14 mouse cellular contexts compared by ENCODE assay signal in the genomic region with DNA sequence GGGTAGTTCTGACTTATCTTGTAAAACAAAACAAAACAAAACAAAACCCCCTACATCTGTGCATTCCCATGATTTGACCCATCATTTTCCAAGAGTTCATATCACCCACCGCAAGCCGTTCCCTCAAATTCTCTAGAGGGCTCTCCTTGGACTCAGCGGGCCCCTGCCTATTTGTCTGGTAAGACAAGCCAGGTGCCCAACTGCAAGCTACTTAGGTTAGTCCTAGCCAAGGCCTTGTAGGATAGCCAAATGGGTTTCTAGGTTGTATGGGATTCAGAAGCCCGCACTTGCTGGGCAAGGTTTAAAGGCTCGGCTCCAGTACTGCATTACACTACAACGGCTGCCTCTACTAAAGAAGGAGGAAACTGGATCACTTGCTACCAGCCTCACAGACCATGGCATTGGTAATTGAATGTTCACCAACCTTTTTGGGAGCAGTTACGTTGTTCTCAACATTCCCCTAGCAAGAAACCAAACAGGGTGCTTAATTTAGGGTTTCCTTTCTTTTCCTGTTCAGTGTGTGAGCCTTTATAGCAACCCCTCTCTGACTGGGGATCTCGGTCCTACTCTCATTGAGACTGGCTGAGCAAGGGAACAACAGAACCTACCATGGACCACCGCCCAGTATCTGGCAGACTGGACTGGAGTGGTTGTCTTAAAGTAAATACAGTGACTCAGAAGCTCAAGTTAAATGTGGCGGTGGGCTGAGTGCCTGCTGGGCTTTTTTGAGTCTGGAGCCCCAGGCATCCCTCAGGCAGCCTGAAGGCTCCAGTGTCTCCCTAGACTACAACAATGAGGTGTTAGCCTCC. TPM values are rescaled to one million over a fixed set of nuclear protein-coding genes. Genes with fewer than 3 reads are reported as not detected.
DNase-seq lines count a peak whose midpoint lies in the region; ATAC-seq lines count a peak whose summit lies in the region.
"Had no signal": no experiment of that assay in that cellular context is flagged by ENCODE, and none has a peak within 500 bp of the region (broad histone marks: within the 10 kb centered on the region; RNA-seq: fewer than 3 reads in every experiment).

No protein-coding gene starts in this region.

- 11% methylated on average over 10 of the region's 10 CpGs for WGBS in intestine, embryonic 16.5 days
- WGBS in neural tube, embryonic 15.5 days: 15% methylated on average over 10 of the region's 10 CpGs

- H3K27me3 ChIP-seq in intestine, embryonic 16.5 days (replicated peaks; ENCODE audit: control insufficient read depth, insufficient read depth, low read length): peaks cover 88% of the 10 kb centered on the region
- peaks cover 31% of the 10 kb centered on the region for H3K27me3 ChIP-seq in neural tube, embryonic 15.5 days (replicated peaks)

- H3K4me3 ChIP-seq in intestine, embryonic 16.5 days (ENCODE audit: low read length): peak overlapping the region; percentile 13
- peak overlapping the region; percentile 57 for H3K4me3 ChIP-seq in neural tube, embryonic 15.5 days (replicated peaks)
- H3K4me3 ChIP-seq: liver, embryonic 13.5 days had no signal

- ATAC-seq in intestine, embryonic 16.5 days: no peak
- ATAC-seq in neural tube, embryonic 15.5 days (ENCODE audit: low FRiP score): no peak
- ATAC-seq: forebrain, embryonic 14.5 days had no signal

- no peak overlapping the region for H3K27ac ChIP-seq in intestine, embryonic 16.5 days (ENCODE audit: low read length)
- peak overlapping the region; percentile 69 for H3K27ac ChIP-seq in neural tube, embryonic 15.5 days (replicated peaks)
- H3K27ac ChIP-seq: liver, embryonic 13.5 days had no signal

- H3K4me2 ChIP-seq in intestine, embryonic 16.5 days (ENCODE audit: low read depth, low read length): no peak overlapping the region
- H3K4me2 ChIP-seq in neural tube, embryonic 15.5 days: peak overlapping the region; percentile 57
- H3K4me2 ChIP-seq: liver, embryonic 13.5 days; midbrain, embryonic 11.5 days had no signal

- peak; percentile 45 for DNase-seq in kidney, adult 18-20 months
- no peak for DNase-seq in kidney, adult 11 months
- DNase-seq in kidney, postnatal 4 days: peak; percentile 34 to 51
- DNase-seq in embryo, embryonic 11 days: no peak
- no peak for DNase-seq in cerebellum, adult 9-10 months
- DNase-seq: cerebellum, adult 8-10 months; liver, embryonic 13.5 days; lung, postnatal 10 days; thymus, adult 18-20 months had no signal

- no peaks in the 10 kb centered on the region for H3K36me3 ChIP-seq in intestine, embryonic 16.5 days (ENCODE audit: control insufficient read depth, insufficient read depth, low read length)
- no peaks in the 10 kb centered on the region for H3K36me3 ChIP-seq in neural tube, embryonic 15.5 days
- H3K36me3 ChIP-seq: liver, embryonic 13.5 days had no signal

- H3K9ac ChIP-seq in intestine, embryonic 16.5 days (ENCODE audit: low read depth, low read length): no peak overlapping the region
- peak overlapping the region; percentile 31 for H3K9ac ChIP-seq in neural tube, embryonic 15.5 days (replicated peaks)
- H3K9ac ChIP-seq: liver, embryonic 13.5 days had no signal

- no peaks in the 10 kb centered on the region for H3K9me3 ChIP-seq in intestine, embryonic 16.5 days (ENCODE audit: control insufficient read depth, low read length)
- H3K9me3 ChIP-seq in neural tube, embryonic 15.5 days (replicated peaks): no peaks in the 10 kb centered on the region
- H3K9me3 ChIP-seq: liver, embryonic 13.5 days had no signal

- peaks cover 2% of the 10 kb centered on the region; the same call in 1 of the 2 replicates for H3K4me1 ChIP-seq in intestine, embryonic 16.5 days (ENCODE audit: control insufficient read depth, insufficient read depth, low read length)
- H3K4me1 ChIP-seq in neural tube, embryonic 15.5 days: peaks cover 35% of the 10 kb centered on the region
- H3K4me1 ChIP-seq: liver, embryonic 13.5 days had no signal

RNA-seq across cellular contexts. Expression of a gene that starts 3.1 kb away (rescaled TPM):
- 8.6 and 10.0 TPM in 2 replicates for polyA plus RNA-seq in intestine, embryonic 16.5 days (2015; fragmentation: Nextera tagmentation; extraction: Ambion mirVana)
- polyA plus RNA-seq in neural tube, embryonic 15.5 days (2015; fragmentation: Nextera tagmentation; extraction: Ambion mirVana): 48.9 and 69.7 TPM in 2 replicates
- polyA plus RNA-seq: embryonic facial prominence, embryonic 11.5 days; forebrain, embryonic 14.5 days; midbrain, embryonic 11.5 days had no signal

RNA-seq across cellular contexts. Expression of a gene that starts 6.7 kb away (rescaled TPM):
- polyA plus RNA-seq in intestine, embryonic 16.5 days (2015; fragmentation: Nextera tagmentation; extraction: Ambion mirVana): 3.0 and 3.2 TPM in 2 replicates
- 64.3 and 77.5 TPM in 2 replicates for polyA plus RNA-seq in neural tube, embryonic 15.5 days (2015; fragmentation: Nextera tagmentation; extraction: Ambion mirVana)
- polyA plus RNA-seq: forebrain, embryonic 14.5 days; midbrain, embryonic 11.5 days had no signal

RNA-seq across cellular contexts. Expression of a gene that starts 8.1 kb away (rescaled TPM):
- 1.4 and 1.9 TPM in 2 replicates for polyA plus RNA-seq in intestine, embryonic 16.5 days (2015; fragmentation: Nextera tagmentation; extraction: Ambion mirVana)
- 4.3 and 9.6 TPM in 2 replicates for polyA plus RNA-seq in neural tube, embryonic 15.5 days (2015; fragmentation: Nextera tagmentation; extraction: Ambion mirVana)
- polyA plus RNA-seq: embryonic facial prominence, embryonic 11.5 days; forebrain, embryonic 14.5 days; liver, embryonic 13.5 days; midbrain, embryonic 11.5 days had no signal

RNA-seq across cellular contexts. Expression of a gene that starts 15.9 kb away (rescaled TPM):
- polyA plus RNA-seq in intestine, embryonic 16.5 days (2015; fragmentation: Nextera tagmentation; extraction: Ambion mirVana): 6.0 and 8.2 TPM in 2 replicates
- polyA plus RNA-seq in neural tube, embryonic 15.5 days (2015; fragmentation: Nextera tagmentation; extraction: Ambion mirVana): 86.8 and 109 TPM in 2 replicates
- polyA plus RNA-seq: forebrain, embryonic 14.5 days; midbrain, embryonic 11.5 days had no signal

RNA-seq across cellular contexts. Expression of a gene that starts 23.1 kb away (rescaled TPM):
- 0.24 and 0.45 TPM in 2 replicates for polyA plus RNA-seq in intestine, embryonic 16.5 days (2015; fragmentation: Nextera tagmentation; extraction: Ambion mirVana)
- polyA plus RNA-seq in neural tube, embryonic 15.5 days (2015; fragmentation: Nextera tagmentation; extraction: Ambion mirVana): 0.08 and 0.26 TPM in 2 replicates
- polyA plus RNA-seq: embryonic facial prominence, embryonic 11.5 days; forebrain, embryonic 14.5 days; liver, embryonic 13.5 days; midbrain, embryonic 11.5 days had no signal

Comparison
In these comparisons a context has a peak if more than half of its experiments do, and no peak if none do; other contexts are left out.
1. DNase-seq: peak in kidney, adult 18-20 months (single experiment) and kidney, postnatal 4 days (2 of 2); none in kidney, adult 11 months (single experiment), embryo, embryonic 11 days (single experiment) and cerebellum, adult 9-10 months (single experiment).
2. RNA of a gene that starts 6.7 kb away (polyA plus RNA-seq): 64.3 to 77.5 TPM in neural tube, embryonic 15.5 days; 3.0 to 3.2 TPM in intestine, embryonic 16.5 days; every median in the first group is over 10 times any median in the second.